Mouse (Mus musculus) brain, embryonic 14.5 days (tissue): ENCODE measurements at regions not wholly inside any gene's neighbourhood (a gene's known extent, or its start where the extent isn't known, plus 50 kb on each side); places are given as distances from the start of the nearest gene placed in this dataset.

Experiments used
- CTCF ChIP-seq: fragments of 200-500 bp; IDR thresholded peaks from 2 replicates; pipeline ENCODE4 v1.5.1; 2012; ENCODE audit warnings: inconsistent platforms, mild to moderate bottlenecking, moderate library complexity, borderline replicate concordance; ENCODE audit not compliant: insufficient read depth, insufficient read length; ENCODE audit errors: extremely low read depth
- POLR2A ChIP-seq: fragments of 200-500 bp; IDR thresholded peaks from 2 replicates; pipeline ENCODE4 v1.6.1; 2012; ENCODE audit warnings: mild to moderate bottlenecking, inconsistent platforms, borderline replicate concordance; ENCODE audit not compliant: poor library complexity, insufficient read depth, insufficient read length, severe bottlenecking; ENCODE audit errors: extremely low read depth

GRCm38 (mm10) chr1:191484726-191485425 is 81.8 kb upstream of the Ppp2r5a start:
- TF ChIP-seq POLR2A: no peak
- TF ChIP-seq CTCF: no peak
